Mouse (Mus musculus) ES-E14 (cell line): ENCODE measurements around the gene Tnfrsf13c. TPM values are rescaled to one million over a fixed set of nuclear protein-coding genes. Genes with fewer than 3 reads are reported as not detected.

Source experiments
- DNase-seq: peaks from one replicate; pipeline ENCODE4 v3.0.0-alpha.2; 2013; ENCODE audit warnings: low read depth, low spot score
- H3K27ac ChIP-seq: 2 replicates; pipeline ENCODE4 v1.5.1; 2012; ENCODE audit warnings: low read depth, mild to moderate bottlenecking, low read length, moderate library complexity, mixed read lengths; ENCODE audit not compliant: poor library complexity, insufficient read depth, severe bottlenecking
- H3K36me3 ChIP-seq: 2 replicates; pipeline ENCODE4 v1.6.1; 2012; ENCODE audit warnings: mild to moderate bottlenecking, low read length, moderate library complexity, mixed read lengths; ENCODE audit not compliant: control insufficient read depth, poor library complexity, insufficient read depth, severe bottlenecking
- H3K4me1 ChIP-seq, 2 experiments: fragments of 150-350 bp in 1 of 2; sonication (generic) in 1 of 2; 2 replicates each; pipeline ENCODE4 v1.6.1; 2012; ENCODE audit warnings: low read length in 2 of 2, mild to moderate bottlenecking in 1 of 2, mixed read lengths in 1 of 2; ENCODE audit not compliant: control insufficient read depth in 2 of 2, insufficient read depth in 2 of 2, poor library complexity in 1 of 2
- H3K4me3 ChIP-seq, 2 experiments: fragments of 150-350 bp in 1 of 2; sonication (generic) in 1 of 2; 2 replicates each; pipeline ENCODE4 v1.5.1; 2012; ENCODE audit warnings: low read length in 2 of 2, low read depth in 1 of 2, mild to moderate bottlenecking in 1 of 2, mixed read lengths in 1 of 2; ENCODE audit not compliant: insufficient read depth in 1 of 2, poor library complexity in 1 of 2, severe bottlenecking in 1 of 2
- H3K9ac ChIP-seq: 2 replicates; pipeline ENCODE4 v1.6.1; 2012; ENCODE audit warnings: low read depth, mild to moderate bottlenecking, low read length, mixed read lengths; ENCODE audit not compliant: poor library complexity, insufficient read depth, severe bottlenecking
- H3K9me3 ChIP-seq: fragments of 150-350 bp; sonication (generic); 2 replicates; pipeline ENCODE4 v1.6.1; 2012; ENCODE audit warnings: low read depth, mild to moderate bottlenecking, low read length; ENCODE audit not compliant: control insufficient read depth, insufficient read depth
- CHD2 ChIP-seq: IDR thresholded peaks from 2 replicates; pipeline ENCODE4 v1.6.1; 2014; ENCODE audit warnings: mild to moderate bottlenecking, low read depth, low read length, inconsistent platforms
- HCFC1 ChIP-seq: IDR thresholded peaks from 2 replicates; pipeline ENCODE4 v1.6.1; 2012; ENCODE audit warnings: low read length, inconsistent platforms, borderline replicate concordance; ENCODE audit not compliant: insufficient read depth
- MAFK ChIP-seq: IDR thresholded peaks from 2 replicates; pipeline ENCODE4 v1.6.1; 2014; ENCODE audit warnings: mild to moderate bottlenecking, low read depth, low read length, inconsistent platforms; ENCODE audit not compliant: insufficient read depth
- ZC3H11A ChIP-seq: IDR thresholded peaks from 2 replicates; pipeline ENCODE4 v1.6.1; 2012; ENCODE audit warnings: low read depth, mild to moderate bottlenecking, inconsistent platforms, low read length, borderline replicate concordance
- ZNF384 ChIP-seq: IDR thresholded peaks from 2 replicates; pipeline ENCODE4 v1.6.1; 2012; ENCODE audit warnings: low read depth, low read length, inconsistent platforms
- in situ Hi-C, 2 experiments: fragments of 600-800 bp; cut with MboI; formaldehyde crosslinking; loops; one replicate each; pipeline ENCODE4 v1.15.1; 2025; ENCODE audit warnings: low sequenced_read_pairs in 2 of 2, inconsistent platforms in 1 of 2; ENCODE audit not compliant: unreplicated experiment in 2 of 2
- total RNA-seq: library from RNA; depleted of rRNA; stranded (reverse); fragments of 300-350 nt; gene quantifications from 2 replicates; pipeline ENCODE4 v1.2.3, GENCODE M21; 2012

Tnfrsf13c gene
- total RNA-seq, 1 experiment = 2.3 TPM

DNA sequence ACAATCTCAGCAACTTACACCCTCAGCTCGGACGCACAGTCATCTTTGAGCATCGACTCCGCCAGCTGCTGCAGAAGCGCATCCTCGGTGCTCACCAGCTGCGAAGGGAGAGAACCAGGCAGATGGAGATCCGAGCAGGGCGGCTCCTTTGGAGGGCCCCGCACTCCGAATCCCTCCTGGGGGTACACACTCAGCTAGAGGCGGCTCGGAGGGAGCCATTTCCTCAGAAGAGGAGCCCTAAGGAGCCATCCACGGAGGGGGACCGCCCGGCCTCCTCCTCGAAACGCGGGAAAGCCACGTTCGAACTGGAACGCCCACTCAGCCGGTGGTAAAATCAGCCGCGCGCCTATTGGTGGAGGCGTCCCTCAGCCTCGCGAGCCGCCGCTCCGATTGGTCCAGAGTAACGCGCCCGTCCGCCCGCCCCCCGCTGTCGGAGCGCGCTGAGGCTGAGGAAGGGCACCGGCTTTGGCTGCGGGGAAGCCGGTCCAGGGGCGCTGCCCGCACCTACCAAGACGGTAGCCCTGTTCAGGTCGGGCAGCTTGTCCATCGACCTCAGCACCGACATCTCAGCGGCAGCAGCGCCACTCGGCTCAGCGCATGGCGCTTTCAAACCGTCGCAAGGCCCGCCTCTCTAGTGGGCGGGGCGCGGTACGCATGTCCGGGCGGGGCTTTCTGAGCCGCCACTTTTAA, 20.1 kb upstream of the Tnfrsf13c start, which contains the start of gene Cenpm:
Gene Cenpm, minus strand, starts transcription at position 634 of the 690 bp plus-strand sequence.
- Histone ChIP-seq H3K27ac (peak within 1 kb of the TSS; percentile 96), H3K4me1 (peaks cover 8 to 9% of the 10 kb centered on the region in 2 experiments; a peak in 3 of 4 replicates), H3K9ac (peak within 1 kb of the TSS; percentile 93), H3K36me3 (peaks cover 9% of the 10 kb centered on the region; the same call in 1 of the 2 replicates), H3K9me3 (no peaks in the 10 kb centered on the region), H3K4me3 (peak within 1 kb of the TSS; percentile 85 to 92)
- TF ChIP-seq ZNF384 (no peak), CHD2 (no peak)
- in situ Hi-C loops = loop anchor here in 1 of 2 experiments (25.0 kb wide), 1 partner anchor 182 kb away; the partner anchor contains the start of genes 4930407I10Rik and Mei1
- DNase-seq = peak; percentile 83

DNA sequence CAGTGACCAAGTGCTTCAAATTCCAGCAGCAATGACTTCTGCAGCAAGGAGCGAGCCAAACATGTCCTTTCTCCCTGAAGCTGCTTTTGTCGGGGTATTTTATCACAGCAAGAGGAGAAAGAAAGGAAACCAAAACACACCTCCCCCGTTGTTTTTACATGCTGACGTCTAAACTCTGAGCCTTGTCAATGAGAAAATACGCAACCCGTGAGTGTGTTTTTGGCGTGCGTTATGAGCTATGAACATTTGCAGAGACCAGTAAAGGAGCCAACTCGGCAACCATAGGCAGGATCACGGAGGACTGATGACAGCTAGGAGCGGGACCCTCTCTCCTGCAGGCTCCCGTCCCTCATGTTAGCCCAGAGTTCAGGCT, 19.6 kb upstream of the Tnfrsf13c start:
- Histone ChIP-seq H3K9ac (peak overlapping the region; percentile 93), H3K9me3 (no peaks in the 10 kb centered on the region), H3K4me3 (peak overlapping the region; percentile 85 to 92), H3K36me3 (peaks cover 14% of the 10 kb centered on the region; the same call in 1 of the 2 replicates), H3K27ac (no peak overlapping the region; the same call in 1 of the 2 replicates), H3K4me1 (peaks cover 8 to 9% of the 10 kb centered on the region in 2 experiments; a peak in 3 of 4 replicates)
- in situ Hi-C loops = loop anchor here in 1 of 2 experiments (25.0 kb wide), 1 partner anchor 181 kb away; the partner anchor contains the start of genes 4930407I10Rik and Mei1
- TF ChIP-seq MAFK = no peak
- no peak for TF ChIP-seq ZNF384
- no peak for TF ChIP-seq HCFC1
- no peak for TF ChIP-seq CHD2
- DNase-seq = no peak

DNA sequence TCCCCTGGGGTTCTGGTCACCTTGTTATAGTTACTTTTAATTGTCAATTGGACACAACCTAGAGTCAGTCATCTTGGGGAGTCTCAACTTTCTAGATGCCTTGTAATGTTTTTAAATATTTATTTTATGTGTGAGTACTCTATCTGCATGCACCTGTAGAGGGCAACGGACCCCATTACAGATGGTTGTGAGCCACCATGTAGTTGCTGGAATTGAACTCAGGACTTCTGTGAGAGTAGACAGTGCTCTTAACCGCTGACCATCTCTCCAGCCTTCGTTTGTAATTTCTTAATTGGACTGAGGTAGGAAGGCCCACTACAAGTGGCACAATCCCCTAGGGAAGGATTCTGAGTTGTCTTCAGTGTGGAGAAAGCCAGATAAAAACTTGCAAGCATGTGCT, 19.1 kb upstream of the Tnfrsf13c start:
- H3K9me3 ChIP-seq = no peaks in the 10 kb centered on the region
- in situ Hi-C loops = loop anchor here in 1 of 2 experiments (25.0 kb wide), 1 partner anchor 181 kb away; the partner anchor contains the start of genes 4930407I10Rik and Mei1
- no peak overlapping the region for H3K27ac ChIP-seq
- TF ChIP-seq CHD2 (no peak), ZNF384 (no peak), HCFC1 (no peak), MAFK (no peak), ZC3H11A (no peak)
- H3K4me1 ChIP-seq = peaks cover 8 to 9% of the 10 kb centered on the region in 2 experiments; a peak in 3 of 4 replicates
- H3K36me3 ChIP-seq = peaks cover 16% of the 10 kb centered on the region; the same call in 1 of the 2 replicates
- H3K4me3 ChIP-seq = peak overlapping the region; percentile 85 to 92
- no peak for DNase-seq
- H3K9ac ChIP-seq = peak overlapping the region; percentile 93; the same call in 1 of the 2 replicates

DNA sequence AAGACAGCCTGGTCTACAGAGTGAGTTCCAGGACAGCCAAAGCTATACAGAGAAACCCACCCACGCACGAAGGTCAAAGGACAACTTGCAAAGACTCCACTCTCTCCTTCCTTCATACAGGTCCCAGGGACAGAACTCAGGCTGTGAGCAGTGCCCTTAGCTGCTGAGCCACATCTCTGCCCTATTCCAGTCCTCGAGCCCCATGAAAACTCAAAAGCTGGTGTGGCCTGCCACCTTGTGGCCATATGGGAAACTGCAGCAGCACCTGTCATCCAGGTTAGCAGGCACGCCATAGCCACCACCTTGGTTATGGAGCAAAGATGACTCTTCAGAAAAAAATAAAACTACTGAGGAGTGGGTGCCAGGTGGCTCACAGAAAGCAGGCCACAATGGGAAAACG, 12.4 kb upstream of the Tnfrsf13c start:
- Histone ChIP-seq H3K27ac (no peak overlapping the region), H3K9me3 (no peaks in the 10 kb centered on the region), H3K36me3 (peaks cover 47% of the 10 kb centered on the region; the same call in 1 of the 2 replicates), H3K4me1 (peaks cover 6 to 11% of the 10 kb centered on the region in 2 experiments), H3K9ac (no peak overlapping the region), H3K4me3 (no peak overlapping the region)
- TF ChIP-seq HCFC1 (peak; percentile 45; the same call in 1 of the 2 replicates), ZC3H11A (peak; percentile 89), ZNF384 (no peak)
- in situ Hi-C loops = loop anchor here (5.0 to 25.0 kb wide), 4 partner anchors 92 to 174 kb away; partner anchors contain the start of genes Mei1 (in 2 of the 2), 4930407I10Rik (in 1 of the 2) and Srebf2 (in 1 of the 2)
- DNase-seq = no peak
